Mouse (Mus musculus): ENCODE data around the gene Ttl. TPM values are rescaled to one million over a fixed set of nuclear protein-coding genes. Genes with fewer than 3 reads are reported as not detected.

Ttl gene
- polyA plus RNA-seq, 1 experiment from 2014 or later = 12.4 TPM

GRCm38 (mm10) chr2:129130776-129131175 lies 65.0 kb downstream of the Ttl start:
- H3K27ac ChIP-seq = no peak overlapping the region
- H3K4me3 ChIP-seq = no peak overlapping the region
- ATAC-seq (ENCODE audit: borderline replicate concordance, extremely low read depth, low FRiP score, low TSS enrichment) = no peak
- H3K4me2 ChIP-seq = peak overlapping the region; percentile 82
- H3K9me3 ChIP-seq = no peaks in the 10 kb centered on the region
- H3K36me3 ChIP-seq = peaks cover 42% of the 10 kb centered on the region
- no peaks in the 10 kb centered on the region for H3K27me3 ChIP-seq
- WGBS = 90% methylated on average over 2 of the region's 2 CpGs
- peaks cover 20% of the 10 kb centered on the region for H3K4me1 ChIP-seq
- H3K9ac ChIP-seq = no peak overlapping the region

- Histone ChIP-seq H3K27ac (no peak overlapping the region), H3K9ac (no peak overlapping the region), H3K27me3 (no peaks in the 10 kb centered on the region), H3K4me1 (peaks cover 20% of the 10 kb centered on the region), H3K4me2 (no peak overlapping the region), H3K4me3 (no peak overlapping the region), H3K36me3 (peaks cover 31% of the 10 kb centered on the region), H3K9me3 (no peaks in the 10 kb centered on the region)
- 95% methylated on average over 7 of the region's 7 CpGs for WGBS
- ATAC-seq (ENCODE audit: borderline replicate concordance, extremely low read depth, low FRiP score, low TSS enrichment) = no peak
These were observed 66.5 kb downstream of the Ttl start for GRCm38 (mm10) chr2:129132231-129132630.

GRCm38 (mm10) chr2:129133006-129133805 lies 67.5 kb downstream of the Ttl start:
- no peak overlapping the region for H3K4me3 ChIP-seq
- no peak overlapping the region for H3K4me2 ChIP-seq
- peaks cover 21% of the 10 kb centered on the region for H3K36me3 ChIP-seq
- no peak overlapping the region for H3K9ac ChIP-seq
- peaks cover 20% of the 10 kb centered on the region for H3K4me1 ChIP-seq
- no peaks in the 10 kb centered on the region for H3K9me3 ChIP-seq
- H3K27ac ChIP-seq = no peak overlapping the region
- WGBS = 93% methylated on average over 14 of the region's 14 CpGs
- no peaks in the 10 kb centered on the region for H3K27me3 ChIP-seq
- ATAC-seq (ENCODE audit: borderline replicate concordance, extremely low read depth, low FRiP score, low TSS enrichment) = no peak

- ATAC-seq (ENCODE audit: borderline replicate concordance, extremely low read depth, low FRiP score, low TSS enrichment) = no peak
- Histone ChIP-seq H3K4me1 (no peaks in the 10 kb centered on the region), H3K4me2 (no peak overlapping the region), H3K36me3 (no peaks in the 10 kb centered on the region), H3K27ac (no peak overlapping the region), H3K4me3 (no peak overlapping the region), H3K9ac (no peak overlapping the region), H3K27me3 (no peaks in the 10 kb centered on the region), H3K9me3 (no peaks in the 10 kb centered on the region)
- WGBS = 77% methylated on average over 10 of the region's 10 CpGs
These were observed 74.2 kb downstream of the Ttl start for GRCm38 (mm10) chr2:129139906-129140305.

Other genes starting within 250 kb of the Ttl start
- 29.5 and 31.4 TPM in 2 replicates for gene Tmem87b, start 247.8 kb upstream of the Ttl start, polyA plus RNA-seq (2015; fragmentation: Nextera tagmentation; extraction: Ambion mirVana)
- gene Fbln7, start 203.0 kb upstream of the Ttl start, polyA plus RNA-seq (2015; fragmentation: Nextera tagmentation; extraction: Ambion mirVana) = 8.7 and 9.1 TPM in 2 replicates
- 6.7 and 7.2 TPM in 2 replicates for gene Zc3h8, start 121.9 kb upstream of the Ttl start, polyA plus RNA-seq (2015; fragmentation: Nextera tagmentation; extraction: Ambion mirVana)
- gene Zc3h6, start 98.5 kb upstream of the Ttl start, polyA plus RNA-seq (2015; fragmentation: Nextera tagmentation; extraction: Ambion mirVana) = 1.6 and 1.8 TPM in 2 replicates
- gene Gm10762, start 98.2 kb upstream of the Ttl start, polyA plus RNA-seq (2015; fragmentation: Nextera tagmentation; extraction: Ambion mirVana) = 15.9 and 16.1 TPM in 2 replicates
- gene Vinac1, start 17.8 kb upstream of the Ttl start, polyA plus RNA-seq (2015; fragmentation: Nextera tagmentation; extraction: Ambion mirVana) = 0.09 and 0.20 TPM in 2 replicates
- gene Polr1b, start 35.1 kb downstream of the Ttl start, polyA plus RNA-seq (2015; fragmentation: Nextera tagmentation; extraction: Ambion mirVana) = 27.4 and 27.9 TPM in 2 replicates
- gene Chchd5, start 63.8 kb downstream of the Ttl start, polyA plus RNA-seq (2015; fragmentation: Nextera tagmentation; extraction: Ambion mirVana) = 27.1 and 27.8 TPM in 2 replicates
- 24.5 and 27.2 TPM in 2 replicates for gene Slc20a1, start 132.8 kb downstream of the Ttl start, polyA plus RNA-seq (2015; fragmentation: Nextera tagmentation; extraction: Ambion mirVana)
- 46.0 and 50.0 TPM in 2 replicates for gene Ckap2l, start 231.3 kb downstream of the Ttl start, polyA plus RNA-seq (2015; fragmentation: Nextera tagmentation; extraction: Ambion mirVana)
- gene Il1a, start 244.0 kb downstream of the Ttl start, polyA plus RNA-seq (2015; fragmentation: Nextera tagmentation; extraction: Ambion mirVana) = 0.15 and 0.16 TPM in 2 replicates